32 mouse cellular contexts compared by ENCODE assay signal in genomic region chr17:15204524-15204923, GRCm38 (mm10).
DNase-seq lines count a peak whose midpoint lies in the region; ATAC-seq lines count a peak whose summit lies in the region.
"Had no signal": no experiment of that assay in that cellular context is flagged by ENCODE, and none has a peak within 500 bp of the region (broad histone marks: within the 10 kb centered on the region; RNA-seq: fewer than 3 reads in every experiment).

No protein-coding gene starts in this region.

- no peaks in the 10 kb centered on the region for H3K36me3 ChIP-seq in embryonic facial prominence, embryonic 11.5 days (replicated peaks; ENCODE audit: control insufficient read depth, insufficient read depth, low read depth, low read length)
- no peaks in the 10 kb centered on the region for H3K36me3 ChIP-seq in embryonic facial prominence, embryonic 10.5 days (replicated peaks)
- no peaks in the 10 kb centered on the region for H3K36me3 ChIP-seq in heart, embryonic 13.5 days
- no peaks in the 10 kb centered on the region for H3K36me3 ChIP-seq in hindbrain, embryonic 10.5 days
- H3K36me3 ChIP-seq in hindbrain, embryonic 16.5 days (ENCODE audit: control insufficient read depth, insufficient read depth, low read length) = no peaks in the 10 kb centered on the region
- H3K36me3 ChIP-seq in embryonic facial prominence, embryonic 12.5 days = no peaks in the 10 kb centered on the region
- H3K36me3 ChIP-seq: intestine, embryonic 15.5 days; limb, embryonic 13.5 days; liver, embryonic 13.5 days; neural tube, embryonic 15.5 days had no signal

- WGBS in embryonic facial prominence, embryonic 11.5 days = 33% methylated on average over 1 of the region's 1 CpGs
- WGBS in embryonic facial prominence, embryonic 10.5 days = 48% methylated on average over 1 of the region's 1 CpGs
- 34% methylated on average over 1 of the region's 1 CpGs for WGBS in heart, embryonic 13.5 days
- WGBS in hindbrain, embryonic 10.5 days = 57% methylated on average over 1 of the region's 1 CpGs
- 70% methylated on average over 1 of the region's 1 CpGs for WGBS in hindbrain, embryonic 16.5 days
- 43% methylated on average over 1 of the region's 1 CpGs for WGBS in embryonic facial prominence, embryonic 12.5 days

- H3K9ac ChIP-seq in embryonic facial prominence, embryonic 11.5 days (replicated peaks; ENCODE audit: low read length) = no peak overlapping the region
- H3K9ac ChIP-seq in heart, embryonic 13.5 days = 0 out of 2 replicates have a peak overlapping the region, but pooled peaks have one; percentile 13
- H3K9ac ChIP-seq in hindbrain, embryonic 16.5 days (ENCODE audit: low read depth, low read length) = no peak overlapping the region
- H3K9ac ChIP-seq in embryonic facial prominence, embryonic 12.5 days = no peak overlapping the region
- H3K9ac ChIP-seq: forebrain, postnatal 0 days; intestine, embryonic 15.5 days; limb, embryonic 13.5 days; liver, embryonic 13.5 days; neural tube, embryonic 15.5 days had no signal

- no peaks in the 10 kb centered on the region for H3K4me1 ChIP-seq in embryonic facial prominence, embryonic 11.5 days (ENCODE audit: control insufficient read depth, insufficient read depth, low read length)
- H3K4me1 ChIP-seq in embryonic facial prominence, embryonic 10.5 days = peaks cover 43% of the 10 kb centered on the region
- peaks cover 38% of the 10 kb centered on the region for H3K4me1 ChIP-seq in heart, embryonic 13.5 days
- H3K4me1 ChIP-seq in hindbrain, embryonic 10.5 days (replicated peaks) = peaks cover 48% of the 10 kb centered on the region
- H3K4me1 ChIP-seq in hindbrain, embryonic 16.5 days (ENCODE audit: control insufficient read depth, insufficient read depth, low read depth, low read length) = peaks cover 11% of the 10 kb centered on the region
- H3K4me1 ChIP-seq in embryonic facial prominence, embryonic 12.5 days = peaks cover 16% of the 10 kb centered on the region

- DNase-seq in embryonic facial prominence, embryonic 11.5 days (ENCODE audit: low spot score) = peak; percentile 35
- DNase-seq in embryonic facial prominence, embryonic 10.5 days (ENCODE audit: low spot score) = no peak
- DNase-seq in heart, adult 9 months (ENCODE audit: low spot score in 2 of 2) = no peak
- DNase-seq in hindbrain, embryonic 10.5 days (ENCODE audit: low spot score) = no peak
- no peak for DNase-seq in cerebellum, adult 9-10 months
- DNase-seq: adrenal gland, postnatal 10 days; cerebellum, adult 8-10 months; cerebellum, postnatal 36 days; embryo, embryonic 11 days; forebrain, postnatal 0 days; gastrocnemius, postnatal 25 days; heart, adult 11 months; kidney, adult 2 months; kidney, postnatal 36 days; liver, embryonic 13.5 days; lung, adult 2 months; lung, postnatal 14 days; midbrain, embryonic 14.5 days; right cerebral cortex, postnatal 4 days; thymus, adult 18-20 months; thymus, postnatal 25 days had no signal

- no peaks in the 10 kb centered on the region for H3K9me3 ChIP-seq in embryonic facial prominence, embryonic 11.5 days (replicated peaks; ENCODE audit: control insufficient read depth, low read length)
- no peaks in the 10 kb centered on the region for H3K9me3 ChIP-seq in embryonic facial prominence, embryonic 10.5 days
- no peaks in the 10 kb centered on the region for H3K9me3 ChIP-seq in heart, embryonic 13.5 days
- H3K9me3 ChIP-seq in hindbrain, embryonic 10.5 days = no peaks in the 10 kb centered on the region
- H3K9me3 ChIP-seq in hindbrain, embryonic 16.5 days (ENCODE audit: control insufficient read depth, low read length) = no peaks in the 10 kb centered on the region
- no peaks in the 10 kb centered on the region for H3K9me3 ChIP-seq in embryonic facial prominence, embryonic 12.5 days
- H3K9me3 ChIP-seq: intestine, embryonic 15.5 days; limb, embryonic 13.5 days; liver, embryonic 13.5 days; neural tube, embryonic 15.5 days had no signal

- no peak overlapping the region for H3K4me3 ChIP-seq in embryonic facial prominence, embryonic 11.5 days (ENCODE audit: low read depth, low read length)
- no peak overlapping the region for H3K4me3 ChIP-seq in embryonic facial prominence, embryonic 10.5 days
- H3K4me3 ChIP-seq in heart, embryonic 13.5 days = no peak overlapping the region
- no peak overlapping the region for H3K4me3 ChIP-seq in hindbrain, embryonic 10.5 days
- H3K4me3 ChIP-seq in hindbrain, embryonic 16.5 days (ENCODE audit: low read length) = no peak overlapping the region
- H3K4me3 ChIP-seq in embryonic facial prominence, embryonic 12.5 days = no peak overlapping the region
- H3K4me3 ChIP-seq: intestine, embryonic 15.5 days; layer of hippocampus, adult 2 months; left cerebral cortex, adult 2 months; limb, embryonic 13.5 days; liver, embryonic 13.5 days; neural tube, embryonic 15.5 days had no signal

- no peak for ATAC-seq in embryonic facial prominence, embryonic 11.5 days (replicated peaks; ENCODE audit: insufficient number of reproducible peaks, low FRiP score, low TSS enrichment, low read depth)
- ATAC-seq in heart, embryonic 13.5 days (ENCODE audit: extremely low read depth, insufficient number of reproducible peaks, low FRiP score, low TSS enrichment) = no peak
- no peak for ATAC-seq in hindbrain, embryonic 16.5 days
- ATAC-seq in embryonic facial prominence, embryonic 12.5 days (ENCODE audit: insufficient number of reproducible peaks, insufficient read depth, low FRiP score, low TSS enrichment) = no peak
- ATAC-seq: forebrain, postnatal 0 days; hindbrain, postnatal 0 days; intestine, embryonic 15.5 days; Patski had no signal

- H3K4me2 ChIP-seq in embryonic facial prominence, embryonic 11.5 days (ENCODE audit: low read depth, low read length) = no peak overlapping the region
- H3K4me2 ChIP-seq in heart, embryonic 13.5 days = no peak overlapping the region
- H3K4me2 ChIP-seq in hindbrain, embryonic 16.5 days (ENCODE audit: low read length) = no peak overlapping the region
- H3K4me2 ChIP-seq in embryonic facial prominence, embryonic 12.5 days (replicated peaks) = no peak overlapping the region
- H3K4me2 ChIP-seq: intestine, embryonic 15.5 days; limb, embryonic 13.5 days; liver, embryonic 13.5 days; neural tube, embryonic 15.5 days had no signal

- H3K27me3 ChIP-seq in embryonic facial prominence, embryonic 11.5 days (ENCODE audit: control insufficient read depth, insufficient read depth, low read length) = no peaks in the 10 kb centered on the region
- peaks cover 8% of the 10 kb centered on the region; the same call in 1 of the 2 replicates for H3K27me3 ChIP-seq in embryonic facial prominence, embryonic 10.5 days (replicated peaks; ENCODE audit: low read depth, poor library complexity, severe bottlenecking)
- peaks cover 48% of the 10 kb centered on the region for H3K27me3 ChIP-seq in heart, embryonic 13.5 days (replicated peaks)
- H3K27me3 ChIP-seq in hindbrain, embryonic 10.5 days (ENCODE audit: insufficient read depth, poor library complexity, severe bottlenecking) = peaks cover 23% of the 10 kb centered on the region
- no peaks in the 10 kb centered on the region for H3K27me3 ChIP-seq in hindbrain, embryonic 16.5 days (replicated peaks; ENCODE audit: control insufficient read depth, insufficient read depth, low read length)
- H3K27me3 ChIP-seq in embryonic facial prominence, embryonic 12.5 days = no peaks in the 10 kb centered on the region
- H3K27me3 ChIP-seq: intestine, embryonic 15.5 days; limb, embryonic 13.5 days; neural tube, embryonic 15.5 days; Patski had no signal

- H3K27ac ChIP-seq in embryonic facial prominence, embryonic 11.5 days (replicated peaks; ENCODE audit: low read depth, low read length) = no peak overlapping the region
- no peak overlapping the region for H3K27ac ChIP-seq in embryonic facial prominence, embryonic 10.5 days (replicated peaks)
- H3K27ac ChIP-seq in heart, embryonic 13.5 days (replicated peaks) = no peak overlapping the region
- 0 out of 2 replicates have a peak overlapping the region, but pooled peaks have one; percentile 19 for H3K27ac ChIP-seq in hindbrain, embryonic 10.5 days
- no peak overlapping the region for H3K27ac ChIP-seq in hindbrain, embryonic 16.5 days (ENCODE audit: low read depth, low read length)
- peak overlapping the region; percentile 46; the same call in 1 of the 2 replicates for H3K27ac ChIP-seq in embryonic facial prominence, embryonic 12.5 days
- H3K27ac ChIP-seq: hindbrain, postnatal 0 days; intestine, embryonic 15.5 days; layer of hippocampus, adult 2 months; left cerebral cortex, adult 2 months; limb, embryonic 13.5 days; liver, embryonic 13.5 days; neural tube, embryonic 15.5 days; stomach, postnatal 0 days had no signal

Comparison
In these comparisons a context has a peak if more than half of its experiments do, and no peak if none do; other contexts are left out.
1. H3K27ac ChIP-seq: peak in hindbrain, embryonic 10.5 days (single experiment) and embryonic facial prominence, embryonic 12.5 days (single experiment); none in embryonic facial prominence, embryonic 11.5 days (single experiment), embryonic facial prominence, embryonic 10.5 days (single experiment), heart, embryonic 13.5 days (single experiment) and hindbrain, embryonic 16.5 days (single experiment).